Mouse (Mus musculus) cerebellum, adult 9-11 months (tissue): Measurements from ENCODE around the gene Ccdc86.

Experiments
- DNase-seq: peaks from one replicate; pipeline ENCODE4 v3.0.0; 2022

Ccdc86 gene

DNA sequence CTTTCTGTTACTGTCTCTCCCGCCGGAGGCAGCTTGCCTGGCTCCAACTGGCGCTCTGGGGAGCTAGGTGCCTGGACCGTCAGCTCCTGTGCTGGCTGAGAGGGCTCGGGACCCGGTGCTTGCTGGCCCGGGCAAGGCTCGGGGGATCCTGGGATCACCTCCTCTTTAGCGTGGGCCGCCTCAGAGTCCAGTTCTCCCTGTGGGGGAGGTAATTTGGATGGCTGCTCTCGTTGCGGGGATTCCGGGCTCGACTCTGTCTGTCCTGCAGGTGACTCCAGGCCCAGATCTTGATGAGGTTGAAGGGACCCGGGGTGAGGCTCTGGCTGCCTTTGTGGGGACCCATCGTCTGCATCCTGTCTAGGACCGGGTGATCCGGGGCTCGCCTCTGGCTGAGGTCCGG lies 650 bp downstream of the Ccdc86 start:
- peak; percentile 45 for DNase-seq

DNA sequence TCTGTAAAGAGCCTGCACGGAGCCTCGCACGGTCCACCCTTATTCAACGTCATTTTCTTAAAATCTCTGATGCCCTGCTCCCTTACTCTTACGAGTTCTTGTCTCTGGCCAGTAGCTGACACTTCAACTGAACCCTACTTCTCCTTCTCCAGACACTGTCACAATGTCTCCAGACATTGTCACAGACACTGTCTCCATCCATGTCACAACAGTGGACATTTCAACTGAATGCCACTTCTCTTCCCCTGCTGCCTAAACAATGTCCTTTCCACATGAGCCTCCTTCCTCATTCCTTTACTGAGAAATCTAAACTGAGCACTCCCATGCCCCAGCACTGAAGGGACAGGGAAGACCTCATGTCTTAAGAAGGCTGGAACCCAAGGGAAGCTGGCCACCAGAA lies 1.8 kb downstream of the Ccdc86 start:
- DNase-seq, result no peak

DNA sequence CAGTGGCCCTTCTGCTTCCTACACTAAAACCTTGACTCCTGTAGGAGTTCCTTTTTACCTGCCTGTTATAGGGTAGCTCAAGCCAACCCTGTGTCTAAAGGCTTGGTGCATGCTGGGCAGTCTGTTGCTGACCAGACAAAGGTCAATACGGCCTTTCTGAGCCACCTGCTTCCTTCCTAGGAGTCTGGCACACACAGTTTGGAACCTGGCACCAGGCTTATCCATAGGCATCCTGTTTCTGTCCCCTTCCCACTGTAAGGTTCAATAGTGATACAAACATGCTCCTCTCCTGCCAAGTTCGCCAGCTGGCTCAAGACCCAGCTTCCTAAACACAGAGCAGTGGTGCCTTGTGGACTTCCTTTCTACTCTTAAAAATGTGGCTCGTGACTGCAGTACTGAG lies 2.6 kb downstream of the Ccdc86 start:
- no peak for DNase-seq

DNA sequence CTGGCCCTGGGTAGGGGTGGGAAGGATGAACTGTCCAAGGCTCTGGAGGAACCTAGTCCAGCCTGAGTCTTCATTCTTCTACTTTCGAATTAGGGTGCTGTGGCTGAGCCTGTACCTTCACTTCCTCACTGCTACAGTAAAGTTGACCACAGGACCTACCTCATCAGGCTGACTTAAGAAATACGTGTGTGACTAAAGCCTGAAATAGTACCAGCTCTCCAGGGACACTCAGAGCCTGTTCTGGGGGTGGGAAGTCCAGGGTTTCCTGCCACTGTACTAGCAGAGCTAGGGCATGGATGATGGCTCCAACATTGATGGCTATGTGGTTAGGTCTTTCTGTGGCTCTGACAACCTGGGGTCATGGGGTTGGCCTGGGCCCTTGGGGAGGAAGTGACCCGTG lies 5.1 kb downstream of the Ccdc86 start:
- no peak for DNase-seq

DNA sequence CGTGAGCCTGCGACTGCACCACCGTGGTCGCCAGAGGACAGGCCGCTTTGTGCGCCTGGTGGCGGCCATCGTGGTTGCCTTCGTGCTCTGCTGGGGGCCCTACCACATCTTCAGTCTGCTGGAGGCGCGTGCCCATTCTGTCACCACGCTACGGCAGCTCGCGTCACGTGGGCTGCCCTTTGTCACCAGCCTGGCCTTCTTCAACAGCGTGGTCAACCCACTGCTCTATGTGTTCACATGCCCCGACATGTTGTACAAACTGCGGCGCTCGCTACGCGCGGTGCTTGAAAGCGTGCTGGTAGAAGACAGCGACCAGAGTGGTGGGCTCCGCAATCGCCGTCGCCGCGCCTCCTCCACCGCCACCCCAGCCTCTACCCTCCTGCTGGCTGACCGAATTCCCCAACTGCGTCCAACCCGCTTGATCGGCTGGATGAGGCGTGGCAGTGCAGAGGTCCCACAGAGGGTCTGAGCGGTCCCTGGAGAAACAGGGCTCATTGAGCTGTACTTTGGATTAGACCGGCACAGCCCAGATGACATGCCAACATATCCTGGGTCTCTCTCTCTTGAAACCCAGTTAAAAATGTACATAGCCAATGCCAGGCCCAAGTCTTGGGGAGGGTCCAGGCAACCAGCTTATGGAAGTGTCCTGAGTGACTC lies 8.1 kb downstream of the Ccdc86 start:
- DNase-seq, result no peak

DNA sequence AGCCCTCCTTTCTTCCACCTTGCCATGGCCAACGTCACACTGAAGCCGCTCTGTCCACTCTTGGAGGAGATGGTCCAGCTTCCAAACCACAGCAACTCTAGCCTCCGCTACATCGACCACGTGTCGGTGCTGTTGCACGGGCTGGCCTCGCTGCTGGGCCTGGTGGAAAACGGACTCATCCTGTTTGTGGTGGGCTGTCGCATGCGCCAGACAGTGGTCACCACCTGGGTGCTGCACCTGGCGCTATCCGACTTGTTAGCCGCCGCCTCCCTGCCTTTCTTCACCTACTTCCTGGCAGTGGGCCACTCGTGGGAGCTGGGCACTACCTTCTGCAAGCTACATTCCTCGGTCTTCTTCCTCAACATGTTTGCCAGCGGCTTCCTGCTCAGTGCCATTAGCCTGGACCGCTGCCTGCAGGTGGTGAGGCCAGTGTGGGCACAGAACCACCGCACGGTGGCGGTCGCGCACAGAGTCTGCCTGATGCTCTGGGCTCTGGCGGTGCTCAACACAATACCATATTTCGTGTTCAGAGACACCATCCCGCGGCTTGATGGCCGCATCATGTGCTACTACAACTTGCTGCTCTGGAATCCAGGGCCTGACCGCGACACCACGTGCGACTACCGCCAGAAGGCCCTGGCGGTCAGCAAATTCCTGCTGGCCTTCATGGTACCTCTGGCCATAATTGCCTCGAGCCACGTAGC lies 8.8 kb downstream of the Ccdc86 start:
- peak; percentile 87 for DNase-seq

DNA sequence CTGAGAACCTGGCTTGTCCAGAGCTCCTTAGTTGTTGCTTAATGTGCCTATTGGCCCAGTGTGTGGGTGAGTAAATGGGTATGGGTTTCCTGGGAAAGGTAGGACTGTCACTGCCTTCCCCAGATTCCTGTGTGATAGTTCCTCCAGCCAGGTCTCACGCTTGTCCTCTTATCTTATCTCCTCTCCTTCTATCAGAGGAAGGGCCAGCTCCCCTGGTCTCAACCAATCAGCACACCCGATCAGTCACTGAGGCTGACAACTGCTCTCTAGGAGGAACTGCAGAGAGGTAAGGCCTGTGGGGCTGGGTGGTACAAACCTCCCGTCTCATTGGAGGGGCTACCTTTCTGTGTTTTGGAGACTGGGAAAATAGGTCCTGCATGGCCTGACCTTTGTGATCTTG lies 10.3 kb downstream of the Ccdc86 start:
- no peak for DNase-seq

DNA sequence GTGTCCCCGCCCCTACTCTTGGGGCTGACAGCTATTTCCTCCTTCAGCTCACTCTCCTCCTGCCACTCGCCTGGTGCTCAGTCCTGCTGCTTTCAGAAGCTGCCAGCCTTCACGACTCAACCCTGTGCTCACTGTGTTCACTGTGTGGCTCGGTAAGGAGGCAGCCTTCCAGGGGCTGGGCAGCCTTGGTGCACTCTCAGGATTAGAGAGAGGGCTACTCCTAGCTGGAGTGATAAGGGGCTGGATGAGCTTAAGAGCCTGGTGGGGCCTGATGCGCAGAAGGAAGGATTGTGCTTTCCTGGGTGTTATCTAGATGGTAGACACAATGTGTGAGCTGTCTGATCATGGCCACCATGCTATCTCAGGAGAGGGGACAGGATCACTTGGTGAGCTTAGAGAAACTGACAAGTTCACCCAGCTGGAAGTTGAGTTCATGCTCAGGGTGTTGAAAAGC lies 11.9 kb downstream of the Ccdc86 start, which contains the start of gene Ptgdr2:
Gene Ptgdr2 (plus strand): TSS at position 51 of the 454 bp plus-strand sequence.
- no peak for DNase-seq

DNA sequence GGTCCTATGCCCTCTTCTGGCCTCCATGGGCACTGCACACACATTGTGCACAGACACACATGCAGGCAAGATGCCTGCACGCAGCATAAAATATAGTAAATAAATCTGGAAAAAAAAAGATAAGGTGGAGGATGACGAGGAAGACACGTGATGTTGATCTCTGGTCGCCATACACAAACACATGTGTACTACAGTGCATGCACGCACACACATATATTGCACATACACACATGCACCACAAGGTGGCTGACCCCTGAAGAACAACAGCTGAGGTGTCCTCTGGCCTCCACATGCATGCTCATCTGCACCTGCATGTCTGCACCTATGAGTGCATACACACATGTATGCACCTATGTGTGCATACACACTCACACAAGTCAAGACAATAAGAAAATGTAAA lies 13.0 kb downstream of the Ccdc86 start:
- DNase-seq, result no peak

DNA sequence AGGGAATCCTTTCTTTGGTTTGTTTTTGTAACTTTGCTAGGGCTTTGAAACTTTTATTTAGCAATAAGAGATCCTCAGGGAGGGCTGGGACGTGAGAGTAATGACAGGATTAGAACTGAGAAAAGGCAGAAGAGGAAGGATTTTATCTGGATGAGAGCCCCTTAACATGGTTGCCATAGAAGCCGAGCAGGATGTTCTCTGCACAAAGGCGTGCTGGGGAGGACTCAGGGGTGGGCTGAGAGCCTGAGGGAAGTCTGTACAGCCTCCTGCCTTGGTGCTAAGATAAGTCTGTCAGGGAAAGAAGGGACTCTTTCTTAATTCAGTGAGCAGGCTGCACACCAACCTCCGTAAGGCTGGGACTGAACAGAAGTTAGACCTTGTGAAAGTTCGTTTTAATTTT lies 14.0 kb downstream of the Ccdc86 start:
- DNase-seq, result no peak

DNA sequence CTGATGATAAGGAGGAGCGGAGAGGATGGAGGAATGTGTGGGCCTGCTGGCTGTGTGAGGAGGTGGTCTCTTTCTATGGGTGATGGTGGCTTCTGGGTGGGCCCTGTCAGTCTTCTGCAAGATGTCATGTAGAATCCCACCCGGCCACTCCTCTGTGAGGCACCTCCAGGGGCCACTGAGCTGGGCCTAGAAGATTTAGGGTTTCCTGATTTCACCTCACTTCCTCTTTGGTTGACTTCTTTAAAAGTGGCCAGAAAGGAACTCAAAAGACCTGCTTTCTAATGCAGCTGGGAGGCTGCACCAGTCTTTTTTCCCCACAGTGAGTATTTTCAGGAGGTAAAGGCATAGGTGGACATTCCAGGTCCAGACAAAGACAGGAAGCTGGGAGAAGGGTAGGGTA lies 18.4 kb downstream of the Ccdc86 start:
- no peak for DNase-seq

DNA sequence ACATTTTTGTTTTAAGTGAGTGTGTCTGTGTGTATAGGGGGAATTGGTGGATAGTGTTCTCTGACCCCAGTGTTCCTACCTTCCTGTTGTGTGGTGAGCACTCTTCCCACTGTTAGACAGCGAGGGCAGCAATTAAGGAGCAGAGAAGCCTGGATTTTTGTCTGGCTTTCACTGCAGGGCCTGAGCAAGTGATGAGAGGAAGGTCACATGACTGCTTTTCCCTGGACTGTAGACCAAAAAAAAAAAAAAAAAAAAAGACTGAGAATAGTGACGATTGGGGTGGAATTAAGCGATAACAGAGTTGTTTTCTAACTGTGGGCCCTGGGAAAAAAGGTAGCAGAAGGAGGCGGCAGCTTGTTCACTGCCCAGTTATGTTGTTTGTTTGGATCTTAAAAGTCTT lies 22.4 kb downstream of the Ccdc86 start:
- no peak for DNase-seq

DNA sequence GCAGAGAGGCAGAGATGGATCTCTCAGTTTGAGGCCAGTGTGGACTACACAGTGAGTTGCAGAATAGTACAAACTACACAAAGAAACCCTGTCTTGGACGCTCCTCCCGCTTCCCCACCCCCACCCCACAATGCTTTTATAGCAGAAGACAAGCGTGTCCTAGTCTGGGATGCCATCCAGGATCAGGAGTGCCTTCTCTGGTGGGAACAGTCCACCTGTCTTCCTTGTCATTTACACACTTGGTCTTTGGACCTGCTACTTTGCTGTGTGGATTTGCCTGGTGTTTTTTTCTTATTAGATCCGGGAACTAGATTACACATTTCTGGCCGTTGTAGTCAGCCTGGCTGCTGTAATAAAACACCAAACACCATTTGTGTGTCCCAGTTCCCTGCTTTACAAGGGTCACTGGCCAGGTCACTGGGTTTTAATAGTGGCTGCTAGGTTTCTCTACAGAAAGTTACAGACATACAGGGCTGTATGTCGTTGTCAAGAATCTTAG lies 22.9 kb downstream of the Ccdc86 start:
- no peak for DNase-seq

DNA sequence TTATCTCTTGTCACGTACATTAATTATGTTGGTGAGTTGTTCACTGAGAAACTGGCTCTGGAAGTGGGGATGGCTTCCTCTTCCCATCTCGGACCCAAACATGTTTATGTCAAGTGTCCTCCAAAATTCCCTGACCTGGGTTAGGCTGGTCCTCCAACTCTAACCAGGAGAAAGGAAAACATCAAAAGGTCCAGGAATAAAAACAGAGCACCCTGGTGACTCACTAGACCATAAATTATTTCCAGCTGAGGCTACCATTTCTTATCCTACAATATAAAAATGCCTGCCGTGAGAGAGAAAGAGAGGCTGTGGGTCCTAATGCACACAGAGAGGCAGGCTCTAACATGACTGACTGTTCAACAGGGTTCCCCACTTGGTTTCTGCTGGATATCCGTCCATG lies 24.8 kb downstream of the Ccdc86 start:
- no peak for DNase-seq

DNA sequence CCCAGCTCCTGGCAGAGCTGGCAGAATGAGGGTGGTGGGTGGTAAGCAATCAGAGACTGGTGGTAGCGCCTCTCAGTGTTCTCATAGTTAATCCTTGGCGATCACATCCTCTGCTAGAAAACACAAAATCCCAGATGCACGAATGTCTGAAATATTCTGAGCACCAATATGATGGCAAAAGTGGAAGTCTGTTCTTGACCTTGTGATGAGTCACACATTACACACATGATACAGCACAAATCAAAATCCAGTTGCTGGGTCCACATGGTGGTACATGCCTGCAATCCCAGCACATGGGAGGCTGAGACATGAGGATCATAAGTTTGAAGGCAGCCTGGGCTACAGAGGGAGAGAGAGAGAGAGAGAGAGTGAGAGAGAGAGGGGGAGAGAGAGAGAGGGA lies 28.0 kb downstream of the Ccdc86 start:
- no peak for DNase-seq

DNA sequence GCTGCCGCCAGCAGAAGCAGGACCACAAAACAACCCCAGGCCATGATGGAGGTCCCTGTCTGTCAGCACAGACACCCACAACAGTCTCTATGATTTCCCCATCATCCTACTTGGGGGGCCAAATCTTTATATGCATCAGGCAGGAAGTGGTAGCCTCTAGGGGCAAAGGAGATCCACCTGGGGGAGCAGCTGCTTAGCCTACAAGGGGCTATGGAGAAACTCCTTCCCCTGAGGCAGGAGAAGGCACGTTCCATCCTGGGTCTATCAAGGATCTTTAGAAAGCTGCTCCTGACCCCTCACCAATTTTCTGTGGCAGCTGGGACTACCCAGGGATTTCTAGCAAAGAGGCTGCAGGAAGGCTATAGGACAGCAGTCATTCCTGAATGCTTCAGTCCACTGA lies 28.5 kb downstream of the Ccdc86 start, which contains the start of gene Zp1:
Gene Zp1 (minus strand): TSS at position 101 of the 400 bp plus-strand sequence.
- no peak for DNase-seq

DNA sequence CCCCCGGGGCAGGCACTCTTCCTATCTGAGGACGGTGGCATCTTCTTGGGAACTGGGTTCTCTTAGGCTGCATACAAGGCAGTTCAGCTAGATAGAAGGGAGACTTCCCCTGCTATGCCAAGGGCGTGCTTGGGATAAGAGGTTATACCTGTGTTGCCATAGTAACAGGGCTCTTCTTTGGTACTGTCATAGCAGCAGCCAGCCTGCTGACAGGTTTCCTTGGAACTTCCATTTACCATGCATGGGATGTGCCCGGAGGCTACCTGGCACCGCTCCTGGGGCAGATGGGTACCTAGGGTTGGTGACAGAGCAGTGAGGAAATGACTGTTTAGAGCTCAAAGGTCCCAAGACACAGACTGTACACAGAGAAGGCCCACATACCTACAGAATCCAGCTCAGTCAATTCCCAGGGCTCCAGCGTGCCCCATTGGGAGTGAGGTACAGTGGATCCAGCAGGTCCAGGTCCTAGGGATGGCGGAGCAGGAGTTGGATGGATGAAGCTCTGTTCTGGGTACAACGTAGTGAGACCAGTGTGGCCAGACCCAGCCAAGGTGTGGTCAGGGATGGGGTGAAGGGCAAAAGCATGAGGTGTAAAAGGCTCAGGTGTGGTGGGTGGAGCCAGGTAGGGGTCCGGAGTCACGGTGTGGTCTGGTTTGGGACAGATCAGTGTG lies 30.6 kb downstream of the Ccdc86 start:
- no peak for DNase-seq

DNA sequence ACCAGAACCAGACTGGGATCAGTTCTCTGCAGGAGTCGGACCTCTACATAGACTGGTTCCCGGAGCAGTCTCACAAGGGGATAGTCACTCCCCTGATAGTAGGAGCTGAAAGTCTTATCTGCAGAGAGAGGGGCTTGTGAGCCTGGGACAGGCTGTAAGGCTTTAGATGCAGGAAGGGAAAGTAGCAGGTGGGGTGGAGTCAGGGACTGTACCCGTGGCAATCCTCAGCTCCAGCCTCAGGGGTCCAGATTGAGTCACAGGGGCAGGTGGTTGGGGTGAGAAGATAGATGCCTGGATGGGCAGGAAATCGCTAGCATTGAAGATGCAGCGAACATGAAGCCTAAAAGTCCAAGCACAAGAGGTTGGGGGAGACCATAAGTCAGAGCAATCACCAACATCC lies 32.6 kb downstream of the Ccdc86 start:
- no peak for DNase-seq

DNA sequence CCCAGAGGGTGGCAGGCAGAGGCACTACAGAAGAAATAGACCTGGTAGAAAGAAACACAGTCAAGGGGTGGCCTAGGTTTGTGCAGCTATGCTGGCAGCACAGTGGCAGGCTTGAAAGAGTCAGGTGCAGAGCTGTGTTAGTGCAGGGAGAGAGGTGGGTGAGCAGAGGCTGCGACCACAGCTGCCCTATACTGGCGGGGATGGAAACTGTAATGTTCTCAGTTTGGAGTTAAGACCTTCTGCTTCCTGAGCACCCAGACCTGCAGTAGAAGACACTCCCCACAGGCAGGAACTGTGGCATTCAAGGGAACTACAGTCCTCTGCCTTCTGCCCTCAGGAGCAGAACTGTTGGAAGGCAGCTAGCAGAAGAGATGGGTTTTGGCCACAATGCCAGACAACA lies 34.2 kb downstream of the Ccdc86 start:
- DNase-seq, result no peak

DNA sequence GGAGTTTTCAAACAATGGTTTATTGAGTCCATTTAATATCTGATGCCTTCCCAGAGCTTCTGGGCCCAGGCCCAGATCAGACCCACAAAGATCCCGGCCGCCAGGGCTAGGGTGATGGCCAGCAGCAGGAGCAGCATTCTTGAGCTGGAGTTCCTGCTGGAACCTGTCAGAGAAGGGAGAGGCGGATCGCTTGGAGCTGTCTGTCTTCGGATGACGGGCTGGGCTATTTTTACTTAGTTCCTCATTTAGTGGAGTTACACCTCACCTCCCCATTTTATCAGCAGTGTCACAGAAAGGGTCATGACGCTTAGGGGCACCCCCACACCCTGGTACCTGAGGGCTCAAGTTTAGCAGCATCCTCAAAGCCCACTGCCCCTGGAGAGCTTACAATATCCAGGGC lies 34.8 kb downstream of the Ccdc86 start:
- DNase-seq, result no peak

DNA sequence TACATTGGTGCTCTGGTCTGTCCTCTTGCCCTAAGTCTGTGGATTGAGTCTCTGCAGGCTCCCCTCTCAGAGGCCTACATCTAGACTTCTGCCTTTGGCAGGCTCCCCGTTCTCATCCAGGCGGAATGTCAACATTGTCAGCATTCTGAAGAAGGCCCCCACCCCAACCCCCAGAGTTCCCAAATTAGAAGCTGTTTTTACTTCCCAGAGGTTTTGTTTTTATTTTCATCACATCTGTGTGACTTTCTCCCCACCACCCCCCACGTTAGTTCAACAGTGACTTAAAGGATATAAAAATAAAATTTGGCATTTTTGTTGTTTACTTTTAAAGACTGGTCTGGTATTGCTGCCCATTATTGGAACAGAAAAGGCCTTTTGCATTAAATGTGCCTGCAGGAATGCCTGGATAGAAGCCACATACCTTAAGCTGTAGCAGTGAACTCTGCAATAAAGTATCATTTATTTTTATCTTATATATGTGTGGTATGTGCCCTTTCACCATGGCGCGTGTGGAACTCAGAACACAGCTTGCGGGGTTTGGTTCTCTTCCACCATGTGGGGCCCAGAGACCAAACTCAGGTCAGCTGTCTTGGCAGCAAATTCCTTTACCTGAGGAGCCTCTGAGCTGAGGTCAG lies 39.9 kb downstream of the Ccdc86 start:
- DNase-seq, result no peak

DNA sequence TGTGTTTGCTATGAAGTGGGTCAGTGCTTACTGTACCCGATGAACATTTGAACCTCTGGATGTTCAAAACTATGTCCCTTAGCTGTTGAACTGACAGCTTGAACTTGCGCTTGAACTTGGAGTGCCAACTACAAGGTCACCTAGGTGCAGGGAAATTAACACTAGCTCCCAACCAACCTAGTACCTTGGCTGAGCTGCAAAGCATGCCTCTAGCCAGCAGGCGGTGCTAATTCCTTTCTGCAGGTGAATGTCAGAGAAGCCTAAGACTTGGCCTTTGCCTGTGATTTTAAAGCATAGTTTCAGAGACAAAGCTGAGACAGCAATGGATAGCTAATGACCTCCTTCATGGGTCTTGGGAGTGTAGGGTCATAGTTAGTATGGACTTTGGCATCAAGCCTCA lies 41.2 kb downstream of the Ccdc86 start:
- DNase-seq, result peak; percentile 46

DNA sequence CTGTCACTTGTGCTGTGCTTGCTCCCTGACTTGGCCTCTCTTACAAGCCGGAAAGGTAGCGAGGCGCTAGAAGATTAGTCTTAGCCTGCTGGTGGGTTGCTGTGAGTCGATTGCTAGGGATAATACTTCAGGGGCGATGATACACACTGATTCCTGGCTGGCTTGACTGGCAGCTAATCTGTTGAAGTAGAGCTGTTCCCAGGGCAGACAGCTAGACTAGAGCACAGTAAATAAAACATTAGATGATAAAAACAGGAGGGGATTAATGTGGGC lies 43.4 kb downstream of the Ccdc86 start:
- no peak for DNase-seq
